Mouse (Mus musculus) cerebellum, postnatal 10 days (tissue): ENCODE measurements around the gene Gm21312.
"Not testable (repeated sequence)": the region's sequence is repeated elsewhere in the genome, so short reads cannot be mapped to it uniquely, and the experiment has no call there.

Experiments used
- DNase-seq, 2 experiments: peaks; one replicate each; pipeline ENCODE4 v3.0.0; 2021; ENCODE audit warnings: mixed read lengths in 2 of 2

The Gm21312 gene

DNA sequence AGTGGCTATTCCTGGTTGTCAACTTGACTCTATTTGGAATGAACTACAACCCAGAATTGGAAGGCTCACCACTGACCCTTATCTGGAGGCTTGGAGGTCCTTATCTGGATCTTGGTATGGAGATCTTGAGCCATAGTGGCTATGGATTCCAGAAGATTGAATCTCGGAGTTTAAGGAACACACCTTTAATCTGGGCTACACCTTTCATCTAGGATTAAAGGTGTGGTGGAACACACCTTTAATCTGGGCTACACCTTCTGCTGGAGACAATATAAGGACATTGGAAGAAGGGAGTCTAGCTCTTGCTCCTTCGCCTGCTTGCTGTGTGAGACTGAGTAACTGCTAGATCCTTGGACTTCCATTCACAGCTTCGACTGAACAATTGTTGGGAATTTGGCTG is at the start of gene Gm21312:
Gene Gm21312 (plus strand): TSS at position 301 of the 400 bp plus-strand sequence.
- DNase-seq = not testable (repeated sequence)

DNA sequence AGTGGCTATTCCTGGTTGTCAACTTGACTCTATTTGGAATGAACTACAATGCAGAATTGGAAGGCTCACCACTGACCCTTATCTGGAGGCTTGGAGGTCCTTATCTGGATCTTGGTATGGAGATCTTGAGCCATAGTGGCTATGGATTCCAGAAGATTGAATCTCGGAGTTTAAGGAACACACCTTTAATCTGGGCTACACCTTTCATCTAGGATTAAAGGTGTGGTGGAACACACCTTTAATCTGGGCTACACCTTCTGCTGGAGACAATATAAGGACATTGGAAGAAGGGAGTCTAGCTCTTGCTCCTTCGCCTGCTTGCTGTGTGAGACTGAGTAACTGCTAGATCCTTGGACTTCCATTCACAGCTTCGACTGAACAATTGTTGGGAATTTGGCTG is 34.1 kb upstream of the Gm21312 start, which contains the start of gene Gm21293:
Gene Gm21293 (plus strand): TSS at position 301 of the 400 bp plus-strand sequence.
- DNase-seq = not testable (repeated sequence)

DNA sequence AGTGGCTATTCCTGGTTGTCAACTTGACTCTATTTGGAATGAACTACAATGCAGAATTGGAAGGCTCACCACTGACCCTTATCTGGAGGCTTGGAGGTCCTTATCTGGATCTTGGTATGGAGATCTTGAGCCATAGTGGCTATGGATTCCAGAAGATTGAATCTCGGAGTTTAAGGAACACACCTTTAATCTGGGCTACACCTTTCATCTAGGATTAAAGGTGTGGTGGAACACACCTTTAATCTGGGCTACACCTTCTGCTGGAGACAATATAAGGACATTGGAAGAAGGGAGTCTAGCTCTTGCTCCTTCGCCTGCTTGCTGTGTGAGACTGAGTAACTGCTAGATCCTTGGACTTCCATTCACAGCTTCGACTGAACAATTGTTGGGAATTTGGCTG is 25.6 kb upstream of the Gm21312 start, which contains the start of gene Gm6763:
Gene Gm6763 (plus strand): TSS at position 301 of the 400 bp plus-strand sequence.
- not testable (repeated sequence) for DNase-seq

DNA sequence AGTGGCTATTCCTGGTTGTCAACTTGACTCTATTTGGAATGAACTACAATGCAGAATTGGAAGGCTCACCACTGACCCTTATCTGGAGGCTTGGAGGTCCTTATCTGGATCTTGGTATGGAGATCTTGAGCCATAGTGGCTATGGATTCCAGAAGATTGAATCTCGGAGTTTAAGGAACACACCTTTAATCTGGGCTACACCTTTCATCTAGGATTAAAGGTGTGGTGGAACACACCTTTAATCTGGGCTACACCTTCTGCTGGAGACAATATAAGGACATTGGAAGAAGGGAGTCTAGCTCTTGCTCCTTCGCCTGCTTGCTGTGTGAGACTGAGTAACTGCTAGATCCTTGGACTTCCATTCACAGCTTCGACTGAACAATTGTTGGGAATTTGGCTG is 17.1 kb upstream of the Gm21312 start, which contains the start of gene Gm8764:
Gene Gm8764 (plus strand): TSS at position 301 of the 400 bp plus-strand sequence.
- DNase-seq = not testable (repeated sequence)

DNA sequence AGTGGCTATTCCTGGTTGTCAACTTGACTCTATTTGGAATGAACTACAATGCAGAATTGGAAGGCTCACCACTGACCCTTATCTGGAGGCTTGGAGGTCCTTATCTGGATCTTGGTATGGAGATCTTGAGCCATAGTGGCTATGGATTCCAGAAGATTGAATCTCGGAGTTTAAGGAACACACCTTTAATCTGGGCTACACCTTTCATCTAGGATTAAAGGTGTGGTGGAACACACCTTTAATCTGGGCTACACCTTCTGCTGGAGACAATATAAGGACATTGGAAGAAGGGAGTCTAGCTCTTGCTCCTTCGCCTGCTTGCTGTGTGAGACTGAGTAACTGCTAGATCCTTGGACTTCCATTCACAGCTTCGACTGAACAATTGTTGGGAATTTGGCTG is 8.6 kb upstream of the Gm21312 start, which contains the start of gene Gm21304:
Gene Gm21304 (plus strand): TSS at position 301 of the 400 bp plus-strand sequence.
- DNase-seq = not testable (repeated sequence)

DNA sequence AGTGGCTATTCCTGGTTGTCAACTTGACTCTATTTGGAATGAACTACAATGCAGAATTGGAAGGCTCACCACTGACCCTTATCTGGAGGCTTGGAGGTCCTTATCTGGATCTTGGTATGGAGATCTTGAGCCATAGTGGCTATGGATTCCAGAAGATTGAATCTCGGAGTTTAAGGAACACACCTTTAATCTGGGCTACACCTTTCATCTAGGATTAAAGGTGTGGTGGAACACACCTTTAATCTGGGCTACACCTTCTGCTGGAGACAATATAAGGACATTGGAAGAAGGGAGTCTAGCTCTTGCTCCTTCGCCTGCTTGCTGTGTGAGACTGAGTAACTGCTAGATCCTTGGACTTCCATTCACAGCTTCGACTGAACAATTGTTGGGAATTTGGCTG is 8.4 kb downstream of the Gm21312 start, which contains the start of gene Gm20765:
Gene Gm20765 (plus strand): TSS at position 301 of the 400 bp plus-strand sequence.
- not testable (repeated sequence) for DNase-seq

DNA sequence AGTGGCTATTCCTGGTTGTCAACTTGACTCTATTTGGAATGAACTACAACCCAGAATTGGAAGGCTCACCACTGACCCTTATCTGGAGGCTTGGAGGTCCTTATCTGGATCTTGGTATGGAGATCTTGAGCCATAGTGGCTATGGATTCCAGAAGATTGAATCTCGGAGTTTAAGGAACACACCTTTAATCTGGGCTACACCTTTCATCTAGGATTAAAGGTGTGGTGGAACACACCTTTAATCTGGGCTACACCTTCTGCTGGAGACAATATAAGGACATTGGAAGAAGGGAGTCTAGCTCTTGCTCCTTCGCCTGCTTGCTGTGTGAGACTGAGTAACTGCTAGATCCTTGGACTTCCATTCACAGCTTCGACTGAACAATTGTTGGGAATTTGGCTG is 16.9 kb downstream of the Gm21312 start, which contains the start of gene Gm4340:
Gene Gm4340 (plus strand): TSS at position 301 of the 400 bp plus-strand sequence.
- DNase-seq = not testable (repeated sequence)

DNA sequence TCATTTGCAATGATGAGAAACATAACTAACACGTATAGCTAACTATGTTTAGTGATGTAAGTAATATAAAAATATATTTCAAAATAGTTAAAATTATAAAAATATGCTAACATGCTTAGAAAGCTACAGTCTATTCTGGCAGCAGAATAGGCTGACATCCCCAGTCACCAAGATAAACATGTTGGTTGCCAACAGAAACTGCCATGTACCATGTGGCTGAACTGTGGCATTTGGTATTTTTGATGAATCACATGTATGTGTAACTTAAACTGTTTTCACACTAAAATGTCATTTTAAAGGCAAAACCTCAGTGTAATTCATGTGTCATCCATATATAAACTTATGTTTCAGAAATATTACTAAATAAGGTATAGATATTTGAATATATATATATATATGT is 32.8 kb downstream of the Gm21312 start:
- no peak for DNase-seq

DNA sequence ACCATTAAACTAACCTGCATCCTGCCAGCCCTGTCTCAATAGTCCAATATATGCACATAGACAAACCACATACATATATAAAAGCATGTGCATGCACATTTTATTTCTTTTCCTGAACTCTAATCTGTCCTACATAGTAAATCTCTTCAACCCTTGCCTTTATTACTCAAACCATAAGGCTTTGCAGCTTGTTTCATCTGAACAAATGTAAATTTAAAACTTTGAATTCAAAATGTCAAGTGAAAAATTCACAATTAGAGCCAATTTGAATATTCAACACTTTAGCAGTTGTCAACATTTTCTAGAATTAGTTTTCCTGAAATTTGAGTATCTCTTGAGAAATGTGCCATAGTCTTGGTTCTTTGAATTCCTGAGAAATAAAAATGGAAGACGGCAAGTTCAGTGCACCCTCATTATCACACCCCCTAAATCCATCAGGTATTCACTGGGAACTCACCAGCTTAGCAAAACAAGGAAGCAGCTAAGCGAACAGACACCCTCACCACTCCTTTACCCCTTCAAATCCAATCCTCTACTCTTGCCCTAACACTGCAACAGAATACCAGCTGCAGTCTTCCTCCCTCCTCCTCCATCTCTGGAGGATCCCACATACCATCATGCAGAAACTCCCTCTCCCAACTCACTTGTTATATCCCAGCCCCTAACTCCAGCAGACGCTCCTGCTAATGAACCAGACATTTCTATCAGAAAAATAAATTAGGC is 33.6 kb downstream of the Gm21312 start:
- DNase-seq = no peak

DNA sequence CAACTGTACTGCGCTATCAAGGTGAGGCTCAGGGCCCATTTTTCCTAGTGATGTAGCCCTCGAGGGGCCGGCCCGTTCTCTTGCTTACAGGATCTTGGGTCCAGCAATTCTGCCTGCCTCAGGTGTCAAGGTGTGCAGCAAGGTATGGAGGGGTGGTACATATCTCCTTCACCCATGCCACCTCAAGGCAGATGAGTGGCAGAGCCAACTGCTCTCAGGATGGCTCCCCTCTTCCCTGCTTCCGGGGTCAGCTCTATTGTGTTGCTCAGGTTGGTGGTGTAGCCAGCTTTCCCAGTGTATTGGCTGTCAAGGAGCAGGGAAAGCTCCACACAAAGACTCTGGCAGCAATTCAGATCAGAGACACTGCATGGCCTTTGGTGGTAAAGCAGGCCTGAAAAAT is 37.7 kb downstream of the Gm21312 start:
- DNase-seq = no peak

DNA sequence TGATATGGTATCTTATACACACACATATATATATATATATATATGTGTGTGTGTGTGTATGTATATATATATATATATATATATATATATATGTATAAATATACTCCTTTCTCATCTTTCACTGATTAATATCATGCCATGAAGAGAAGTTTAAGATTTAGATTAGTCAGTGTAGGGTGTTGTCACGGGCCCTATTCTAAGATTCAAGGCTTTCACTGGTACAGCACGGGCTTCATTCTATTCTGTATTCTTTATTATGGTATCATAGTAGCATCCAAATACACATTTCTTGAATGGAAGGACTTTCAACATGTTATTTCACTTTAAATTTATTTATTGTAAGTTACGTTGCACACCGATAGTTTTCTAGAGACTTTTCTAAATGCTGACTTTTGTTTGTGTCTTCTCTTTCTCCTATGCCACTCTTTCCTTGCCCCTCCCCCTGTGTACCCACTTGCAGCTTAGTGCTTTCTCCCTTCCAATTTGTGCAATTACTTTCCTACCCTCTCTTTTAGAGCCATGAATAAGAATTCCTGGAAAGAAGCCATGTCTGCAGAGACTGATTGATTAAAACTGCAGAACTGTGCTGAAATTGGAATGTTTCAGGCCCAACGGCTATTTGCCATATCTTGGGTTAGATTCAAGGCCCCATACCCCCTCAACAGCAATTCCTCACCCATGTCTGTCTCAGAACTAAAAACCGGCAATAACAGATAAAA is 43.6 kb downstream of the Gm21312 start:
- peak in 1 of 2 experiments; percentile 5 for DNase-seq
